Mouse (Mus musculus) liver, embryonic 14 days (tissue): ENCODE results near the gene P2rx3. TPM values are rescaled to one million over a fixed set of nuclear protein-coding genes. Genes with fewer than 3 reads are reported as not detected.

Experiments
- polyA plus RNA-seq: library from polyadenylated mRNA; depleted of rRNA; stranded (reverse); fragments of >200 nt; gene quantifications from 2 replicates; pipeline ENCODE4 v1.2.3, GENCODE M21; 2012; rRNA removed

P2rx3 gene
- 0.23 and 0.31 TPM in 2 replicates for polyA plus RNA-seq

DNA sequence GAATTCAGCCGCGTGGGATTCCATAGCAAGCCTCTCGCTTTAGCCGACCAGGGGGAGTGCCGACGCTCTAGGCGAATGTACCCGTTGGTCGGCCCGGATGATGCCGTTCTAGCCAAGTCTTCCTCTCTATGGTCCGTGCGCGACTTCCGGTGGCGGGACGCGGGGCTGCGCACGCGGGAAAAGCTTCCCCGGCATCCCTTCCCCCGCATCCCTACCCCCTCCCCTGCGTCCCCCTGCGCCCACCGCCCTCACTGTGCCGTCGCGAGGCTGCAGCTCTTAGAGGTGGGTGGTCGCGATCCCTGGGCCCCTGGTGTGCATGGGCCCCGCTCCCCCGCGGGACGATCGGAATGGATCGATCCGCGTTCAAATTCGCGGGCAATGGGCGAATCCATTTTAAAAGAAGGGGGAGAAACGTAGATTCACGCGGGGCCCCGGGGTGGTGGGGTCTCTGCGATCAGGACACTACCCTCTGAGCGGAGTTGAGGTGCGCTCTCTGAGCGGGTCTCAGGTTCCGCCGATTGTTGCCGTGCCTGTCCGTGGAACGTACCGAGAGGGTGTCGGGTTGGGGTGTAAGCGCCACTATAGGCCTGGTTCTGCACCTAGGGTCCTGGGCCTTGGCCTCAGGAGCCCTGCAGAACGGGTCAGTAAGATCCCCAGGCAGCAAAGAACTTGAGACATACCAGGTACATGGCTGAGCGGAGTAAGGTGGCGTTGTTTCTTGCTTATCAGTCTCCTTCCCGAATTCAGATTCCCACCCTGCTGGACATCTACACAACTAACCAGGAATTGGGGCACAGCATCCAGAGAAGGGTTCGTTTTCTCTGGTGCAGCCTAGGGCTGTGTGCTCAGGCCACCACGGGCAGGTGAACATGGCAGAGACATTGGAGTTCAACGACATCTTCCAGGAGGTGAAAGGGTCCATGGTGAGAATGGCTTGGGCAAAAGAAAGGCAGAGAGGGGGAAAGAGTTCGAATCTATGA, at the start of gene P2rx3, which contains the start of gene Ssrp1:
Gene P2rx3, minus strand, starts transcription at position 416 of the 980 bp plus-strand sequence.
Gene Ssrp1, plus strand, starts transcription at position 188 of the 980 bp plus-strand sequence.

GRCm38 (mm10) chr2:85047596-85048167, 10.4 kb upstream of the P2rx3 start, which contains the start of gene Tnks1bp1:
TSS of gene Tnks1bp1 (plus strand) at chr2:85048022.

DNA sequence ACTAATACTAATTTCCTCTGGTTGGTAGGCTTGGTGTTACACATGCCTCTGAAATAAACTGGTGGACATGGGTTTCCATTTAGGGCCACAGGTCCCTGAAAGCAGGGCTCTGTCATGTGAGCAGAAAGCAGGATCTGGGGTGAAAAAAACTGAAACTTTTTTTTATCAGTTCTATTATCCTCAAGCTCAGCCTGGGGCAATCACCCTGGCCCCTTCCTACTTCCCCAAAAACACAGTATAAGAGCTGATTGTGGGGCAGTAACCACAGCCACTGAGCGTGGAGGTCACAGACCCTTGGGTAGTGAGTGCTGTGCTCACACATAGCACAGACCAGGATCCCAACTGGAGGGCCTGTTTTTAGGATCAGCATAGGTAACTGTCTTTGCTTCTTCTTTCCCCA, 49.3 kb downstream of the P2rx3 start, which contains the start of gene Prg3:
Gene Prg3, plus strand, starts transcription at position 286 of the 400 bp plus-strand sequence.

GRCm38 (mm10) chr2:84980188-84980587, 57.1 kb downstream of the P2rx3 start, which contains the start of gene Prg2:
TSS of gene Prg2 (plus strand) at chr2:84980461.

Other genes with a start within 250 kb of the P2rx3 start
- gene Ube2l6, start 238.6 kb downstream of the P2rx3 start, polyA plus RNA-seq, result 288 and 372 TPM in 2 replicates
- 0.24 and 0.31 TPM in 2 replicates for gene Smtnl1, start 214.8 kb downstream of the P2rx3 start, polyA plus RNA-seq
- 49.6 and 50.0 TPM in 2 replicates for gene Timm10, start 210.5 kb downstream of the P2rx3 start, polyA plus RNA-seq
- gene Slc43a1, start 198.6 kb downstream of the P2rx3 start, polyA plus RNA-seq, result 118 and 156 TPM in 2 replicates
- 0.03 and 0.10 TPM in 2 replicates for gene Rtn4rl2, start 150.8 kb downstream of the P2rx3 start, polyA plus RNA-seq
- gene Slc43a3, start 100.9 kb downstream of the P2rx3 start, polyA plus RNA-seq, result 139 and 165 TPM in 2 replicates
- 61.1 and 78.0 TPM in 2 replicates for gene Prg2, start 57.0 kb downstream of the P2rx3 start, polyA plus RNA-seq
- 4.4 and 5.6 TPM in 2 replicates for gene Prg3, start 49.2 kb downstream of the P2rx3 start, polyA plus RNA-seq
- gene Ssrp1, start 228 bp downstream of the P2rx3 start, polyA plus RNA-seq, result 124 and 132 TPM in 2 replicates
- 2.8 and 3.6 TPM in 2 replicates for gene Tnks1bp1, start 10.6 kb upstream of the P2rx3 start, polyA plus RNA-seq
- 0.75 and 0.87 TPM in 2 replicates for gene Aplnr, start 98.8 kb upstream of the P2rx3 start, polyA plus RNA-seq
- gene Lrrc55, start 159.7 kb upstream of the P2rx3 start, polyA plus RNA-seq, result 0.06 and 0.09 TPM in 2 replicates